Mouse (Mus musculus): ENCODE data around the gene Prox2.
A peak's percentile ranks its signal among the peaks of the same experiment; 100 is the strongest.

Prox2 gene

GRCm38 (mm10) chr12:85094010-85094409 lies 16.5 kb downstream of the Prox2 start:
- DNase-seq (ENCODE audit: low spot score) = no peak

DNA sequence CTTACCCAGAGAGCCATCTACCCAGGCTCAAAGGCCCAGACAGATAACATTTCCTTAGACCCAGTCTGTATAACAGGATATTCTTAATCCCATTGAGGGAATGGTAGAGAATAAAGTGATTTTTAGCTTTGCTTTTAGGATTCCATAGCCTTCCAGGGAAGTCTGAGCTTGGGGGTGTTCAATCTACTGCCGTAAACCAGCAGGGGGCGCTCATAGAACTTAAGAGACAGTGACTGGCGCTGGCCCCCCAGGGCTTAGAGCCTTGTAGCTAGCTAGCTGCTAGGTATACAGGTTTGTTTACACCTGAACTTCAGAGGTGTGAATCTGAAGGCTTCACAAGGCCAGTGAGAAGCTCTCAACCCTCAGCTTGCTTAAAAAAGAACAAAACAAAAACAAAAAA lies 18.3 kb downstream of the Prox2 start:
- DNase-seq (ENCODE audit: low spot score) = peak; percentile 78

DNA sequence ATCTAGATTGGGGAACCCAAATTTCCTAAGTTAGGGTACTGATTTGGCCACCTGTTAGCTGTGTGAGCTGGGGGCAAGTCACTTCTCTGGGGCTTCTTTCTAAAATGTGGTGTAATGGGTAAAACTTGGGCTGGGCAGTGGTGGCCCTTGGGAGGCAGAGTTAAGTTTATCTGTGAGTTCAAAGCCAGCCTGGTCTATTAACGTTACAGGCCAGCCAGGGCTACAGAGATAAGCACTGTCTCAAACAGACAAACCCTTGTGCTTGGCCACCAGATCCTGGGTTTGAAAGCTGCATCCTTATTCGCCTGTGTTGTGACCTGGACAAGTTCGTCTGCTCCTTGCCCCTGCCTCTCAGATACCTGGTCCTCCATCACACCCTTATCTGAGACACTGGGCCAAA lies 19.4 kb downstream of the Prox2 start:
- DNase-seq (ENCODE audit: low spot score) = no peak

DNA sequence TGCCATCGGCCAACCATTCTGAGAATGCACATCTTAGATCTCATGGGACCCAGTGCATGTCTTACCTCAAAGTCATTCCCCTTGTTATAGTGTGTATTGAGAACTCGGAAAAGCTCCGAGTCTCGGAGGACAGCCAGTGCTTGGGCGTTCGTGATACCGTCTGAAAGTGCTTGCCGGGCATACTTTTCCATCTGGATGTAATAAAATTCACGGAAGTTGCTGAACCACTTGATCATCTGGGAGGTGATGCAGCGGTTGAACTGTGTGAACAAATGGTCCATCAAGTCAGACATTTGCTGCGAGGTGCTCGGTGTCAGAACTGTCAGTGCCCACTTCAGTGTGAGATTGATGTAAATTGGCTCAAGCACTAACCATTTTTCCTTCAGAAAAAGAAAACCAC lies 22.7 kb downstream of the Prox2 start:
- no peak for DNase-seq (ENCODE audit: low spot score)

DNA sequence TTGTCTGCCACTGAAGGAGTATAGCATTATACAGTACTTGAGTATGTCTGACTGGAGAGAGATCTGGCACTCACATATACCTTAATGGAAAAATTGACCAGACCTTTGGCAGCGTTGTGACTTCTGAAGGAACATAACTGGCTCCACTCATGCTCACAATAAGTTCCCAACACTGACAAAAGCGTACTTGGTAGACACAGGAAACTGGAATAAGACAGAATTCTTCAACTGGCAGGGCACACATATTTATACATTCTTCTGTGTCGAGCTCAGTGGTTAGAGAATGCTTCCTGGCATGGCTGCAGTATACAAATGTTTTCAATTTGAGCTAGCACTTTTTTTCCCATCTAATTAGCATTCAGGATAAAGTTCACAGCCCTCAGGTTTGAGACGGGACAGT lies 25.6 kb downstream of the Prox2 start:
- DNase-seq (ENCODE audit: low spot score) = no peak

GRCm38 (mm10) chr12:85084257-85084656 lies 26.3 kb downstream of the Prox2 start:
- DNase-seq (ENCODE audit: low spot score) = peak; percentile 20

DNA sequence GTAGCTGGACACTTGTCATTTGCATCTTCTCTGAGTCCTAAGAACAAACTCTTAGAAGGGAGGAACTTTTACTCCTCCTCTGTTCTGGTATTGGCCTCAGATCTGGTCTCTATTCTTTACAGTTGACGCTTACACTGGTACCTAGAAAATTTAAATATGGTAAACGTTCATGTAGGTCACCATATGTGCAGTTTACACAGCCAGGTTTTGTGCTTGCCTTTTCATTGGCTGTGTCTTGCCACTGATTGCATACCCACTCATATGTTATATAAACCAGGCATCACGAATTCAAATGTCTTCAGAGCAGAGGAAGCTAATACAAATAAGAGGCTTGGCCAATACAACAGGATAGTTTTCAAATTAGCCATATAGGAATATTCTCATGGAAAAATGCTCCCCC lies 33.5 kb downstream of the Prox2 start:
- no peak for DNase-seq (ENCODE audit: low spot score)

DNA sequence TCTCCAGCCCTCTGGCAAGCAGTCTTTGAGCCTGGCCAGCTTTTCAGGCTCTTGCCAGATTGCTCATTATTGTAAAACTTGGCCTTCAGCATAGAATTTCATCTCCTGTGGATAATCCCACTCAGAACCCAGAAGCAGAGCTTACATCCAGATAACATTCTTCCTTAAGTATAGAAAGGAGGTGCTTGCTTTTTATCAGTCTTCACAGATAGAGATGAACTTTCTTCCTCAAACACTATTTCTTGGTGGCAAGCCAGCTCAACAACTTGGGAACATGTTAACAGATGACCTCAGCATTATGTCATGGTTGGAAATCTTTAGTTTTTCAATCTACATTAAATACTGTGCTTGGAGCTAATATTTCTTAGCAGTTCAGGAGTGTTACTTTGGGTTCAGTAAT lies 39.5 kb downstream of the Prox2 start:
- no peak for DNase-seq (ENCODE audit: low spot score)

GRCm38 (mm10) chr12:85051218-85051617 lies 59.3 kb downstream of the Prox2 start:
- no peak for DNase-seq (ENCODE audit: low spot score)
